Mouse (Mus musculus) olfactory bulb, adult 2 months (tissue): Measurements from ENCODE around the gene Actn4.

Experiments used
- CTCF ChIP-seq: fragments of 200-500 bp; IDR thresholded peaks from 2 replicates; pipeline ENCODE4 v1.5.1; 2012; ENCODE audit warnings: low read depth, mild to moderate bottlenecking, low read length, moderate library complexity; ENCODE audit not compliant: insufficient read depth
- POLR2A ChIP-seq: fragments of 200-500 bp; IDR thresholded peaks from 2 replicates; pipeline ENCODE4 v1.6.1; 2012; ENCODE audit warnings: mild to moderate bottlenecking, low read depth, low read length, moderate library complexity; ENCODE audit not compliant: insufficient read depth

DNA sequence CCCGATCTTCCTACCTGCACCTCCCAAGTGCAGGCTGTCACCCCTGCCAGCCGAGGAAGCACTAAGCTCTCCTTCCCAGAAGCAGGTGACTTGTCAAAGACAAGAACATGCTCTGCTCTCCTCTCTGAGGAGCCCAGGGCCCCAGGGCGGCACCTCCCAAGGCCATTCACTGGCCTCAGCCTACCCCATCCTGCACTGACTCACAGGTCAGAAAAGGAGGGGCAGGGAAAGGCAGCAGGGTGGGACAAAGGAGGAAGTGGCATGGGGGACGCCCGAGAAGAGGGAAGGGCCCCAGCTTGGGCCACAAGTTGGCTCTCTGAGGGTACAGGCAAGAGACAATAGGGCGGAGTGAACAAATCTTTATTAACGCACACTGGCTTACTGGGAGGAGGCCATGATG lies 8.9 kb upstream of the Actn4 start:
- TF ChIP-seq CTCF (no peak), POLR2A (no peak)
